Mouse (Mus musculus) hindbrain, embryonic 11.5 days (tissue): ENCODE data around the gene Gm19345. TPM values are rescaled to one million over a fixed set of nuclear protein-coding genes. Genes with fewer than 3 reads are reported as not detected.

ENCODE experiments used
- ATAC-seq: fragments of 200-750 bp; cut with Nextera tagmentation; 2 replicates; pipeline ENCODE4 v1.8.0; 2017; ENCODE audit warnings: mild to moderate bottlenecking, moderate TSS enrichment, moderate library complexity; ENCODE audit not compliant: low FRiP score
- DNase-seq: peaks from one replicate; pipeline ENCODE4 v3.0.0-alpha.2; 2015; ENCODE audit warnings: low spot score
- H3K27ac ChIP-seq: fragments of 300-500 bp; sonication (generic); 2 replicates; pipeline ENCODE4 v1.5.1; 2014; ENCODE audit warnings: mild to moderate bottlenecking, low read depth, low read length
- H3K27me3 ChIP-seq: fragments of 300-500 bp; sonication (generic); 2 replicates; pipeline ENCODE4 v1.6.1; 2014; ENCODE audit warnings: mild to moderate bottlenecking, low read length, moderate library complexity, mixed read lengths; ENCODE audit not compliant: control insufficient read depth, insufficient read depth
- H3K36me3 ChIP-seq: fragments of 300-500 bp; sonication (generic); 2 replicates; pipeline ENCODE4 v1.6.1; 2014; ENCODE audit warnings: mild to moderate bottlenecking, low read length, moderate library complexity, mixed read lengths; ENCODE audit not compliant: control insufficient read depth, insufficient read depth
- H3K4me1 ChIP-seq: fragments of 300-500 bp; sonication (generic); replicated peaks from 2 replicates; pipeline ENCODE4 v1.6.1; 2014; ENCODE audit warnings: low read length, mixed read lengths; ENCODE audit not compliant: control insufficient read depth, insufficient read depth
- H3K4me2 ChIP-seq: fragments of 300-500 bp; sonication (generic); replicated peaks from 2 replicates; pipeline ENCODE4 v1.6.1; 2014; ENCODE audit warnings: mild to moderate bottlenecking, low read depth, low read length
- H3K4me3 ChIP-seq: fragments of 300-500 bp; sonication (generic); 2 replicates; pipeline ENCODE4 v1.5.1; 2014; ENCODE audit warnings: low read depth, low read length
- H3K9ac ChIP-seq: fragments of 300-500 bp; sonication (generic); 2 replicates; pipeline ENCODE4 v1.6.1; 2014; ENCODE audit warnings: low read depth, low read length
- H3K9me3 ChIP-seq: fragments of 300-500 bp; sonication (generic); 2 replicates; pipeline ENCODE4 v1.6.1; 2016; ENCODE audit warnings: low read length; ENCODE audit not compliant: control insufficient read depth
- WGBS: fragments of 180-500 bp; shearing (Covaris S2); extraction: QIAGEN DNeasy Blood & Tissue Kit; methylation state at CpG from one replicate; pipeline ENCODE4 v1.1.7; 2014; 5-methylcytosine and 5-hydroxymethylcytosine counted together
- polyA plus RNA-seq: library from polyadenylated mRNA; unstranded; fragments of >200 nt; fragmentation: Nextera tagmentation; extraction: Ambion mirVana; gene quantifications from 2 replicates; pipeline ENCODE4 v1.2.1, GENCODE M21; 2014

Gm19345 gene
- polyA plus RNA-seq, 1 experiment from 2014 or later: 0.17 TPM

GRCm38 (mm10) chr7:19871943-19872601 lies 20.3 kb downstream of the Gm19345 start:
- Histone ChIP-seq H3K36me3 (no peaks in the 10 kb centered on the region), H3K4me2 (no peak overlapping the region), H3K4me3 (no peak overlapping the region), H3K9me3 (no peaks in the 10 kb centered on the region), H3K9ac (no peak overlapping the region), H3K27ac (no peak overlapping the region), H3K4me1 (no peaks in the 10 kb centered on the region), H3K27me3 (no peaks in the 10 kb centered on the region)
- ATAC-seq (no peak), DNase-seq (no peak)
- WGBS: 48% methylated on average over 5 of the region's 5 CpGs

- ATAC-seq: peak; percentile 28; the same call in 1 of the 2 replicates
- WGBS: 55% methylated on average over 13 of the region's 13 CpGs
- no peak overlapping the region for H3K27ac ChIP-seq
Measured at GRCm38 (mm10) chr7:19875948-19876682, 24.3 kb downstream of the Gm19345 start.

GRCm38 (mm10) chr7:19876781-19877425 lies 25.1 kb downstream of the Gm19345 start:
- no peak overlapping the region for H3K4me2 ChIP-seq
- no peak overlapping the region for H3K27ac ChIP-seq
- H3K9ac ChIP-seq: no peak overlapping the region
- H3K4me1 ChIP-seq: no peaks in the 10 kb centered on the region
- H3K4me3 ChIP-seq: no peak overlapping the region
- no peaks in the 10 kb centered on the region for H3K27me3 ChIP-seq
- ATAC-seq: 0 out of 2 replicates have a peak, but pooled peaks have one; percentile 36
- no peak for DNase-seq
- WGBS: 53% methylated on average over 14 of the region's 14 CpGs
- H3K36me3 ChIP-seq: no peaks in the 10 kb centered on the region
- H3K9me3 ChIP-seq: no peaks in the 10 kb centered on the region

More at GRCm38 (mm10) chr7:19875948-19876682, 24.3 kb downstream of the Gm19345 start:
- H3K4me3 ChIP-seq: no peak overlapping the region
- H3K36me3 ChIP-seq: no peaks in the 10 kb centered on the region
- no peaks in the 10 kb centered on the region for H3K27me3 ChIP-seq
- H3K4me2 ChIP-seq: no peak overlapping the region
- DNase-seq: peak; percentile 59
- no peaks in the 10 kb centered on the region for H3K9me3 ChIP-seq
- H3K4me1 ChIP-seq: no peaks in the 10 kb centered on the region
- no peak overlapping the region for H3K9ac ChIP-seq

GRCm38 (mm10) chr7:19880754-19881153 lies 29.0 kb downstream of the Gm19345 start:
- no peaks in the 10 kb centered on the region for H3K4me1 ChIP-seq
- no peak overlapping the region for H3K4me2 ChIP-seq
- H3K9ac ChIP-seq: no peak overlapping the region
- DNase-seq (no peak), ATAC-seq (no peak)
- H3K27ac ChIP-seq: no peak overlapping the region
- H3K36me3 ChIP-seq: no peaks in the 10 kb centered on the region
- WGBS: 79% methylated on average over 8 of the region's 8 CpGs
- no peaks in the 10 kb centered on the region for H3K9me3 ChIP-seq
- no peak overlapping the region for H3K4me3 ChIP-seq
- no peaks in the 10 kb centered on the region for H3K27me3 ChIP-seq

- no peak for ATAC-seq
- no peak for DNase-seq
- Histone ChIP-seq H3K9me3 (no peaks in the 10 kb centered on the region), H3K4me1 (no peaks in the 10 kb centered on the region), H3K4me2 (no peak within 1 kb of the TSS), H3K9ac (no peak within 1 kb of the TSS), H3K27me3 (no peaks in the 10 kb centered on the region), H3K4me3 (no peak within 1 kb of the TSS), H3K27ac (no peak within 1 kb of the TSS), H3K36me3 (no peaks in the 10 kb centered on the region)
- 72% methylated on average over 7 of the region's 7 CpGs for WGBS
Measured at GRCm38 (mm10) chr7:19887849-19888248, 36.0 kb downstream of the Gm19345 start, which contains the start of gene Ceacam19. TSS of gene Ceacam19 (minus strand) at chr7:19887965.

GRCm38 (mm10) chr7:19889881-19890280 lies 38.1 kb downstream of the Gm19345 start:
- H3K4me3 ChIP-seq: no peak overlapping the region
- H3K4me2 ChIP-seq: no peak overlapping the region
- no peaks in the 10 kb centered on the region for H3K36me3 ChIP-seq
- 52% methylated on average over 8 of the region's 8 CpGs for WGBS
- no peak overlapping the region for H3K27ac ChIP-seq
- peak; percentile 49 for DNase-seq
- ATAC-seq: no peak
- no peaks in the 10 kb centered on the region for H3K27me3 ChIP-seq
- no peak overlapping the region for H3K9ac ChIP-seq
- no peaks in the 10 kb centered on the region for H3K9me3 ChIP-seq
- H3K4me1 ChIP-seq: no peaks in the 10 kb centered on the region

Other genes with a start within 250 kb of the Gm19345 start
- gene Clasrp, start 247.5 kb upstream of the Gm19345 start, polyA plus RNA-seq: 49.8 and 50.5 TPM in 2 replicates
- gene Relb, start 222.6 kb upstream of the Gm19345 start, polyA plus RNA-seq: 3.7 and 3.9 TPM in 2 replicates
- gene Clptm1, start 187.0 kb upstream of the Gm19345 start, polyA plus RNA-seq: 86.2 and 94.4 TPM in 2 replicates
- gene Apoc2, start 174.1 kb upstream of the Gm19345 start, polyA plus RNA-seq: 0.33 TPM in 1 of 2 replicates, not detected in the other
- not detected in 2 replicates for gene Gm44805, start 170.6 kb upstream of the Gm19345 start, polyA plus RNA-seq
- gene Apoc4, start 170.5 kb upstream of the Gm19345 start, polyA plus RNA-seq: not detected in 2 replicates
- 3.0 and 3.4 TPM in 2 replicates for gene Apoc1, start 159.3 kb upstream of the Gm19345 start, polyA plus RNA-seq
- gene Apoe, start 152.8 kb upstream of the Gm19345 start, polyA plus RNA-seq: 192 and 221 TPM in 2 replicates
- gene Tomm40, start 136.6 kb upstream of the Gm19345 start, polyA plus RNA-seq: 113 and 129 TPM in 2 replicates
- gene Nectin2, start 101.5 kb upstream of the Gm19345 start, polyA plus RNA-seq: 52.5 and 60.3 TPM in 2 replicates
- gene Bcam, start 81.0 kb upstream of the Gm19345 start, polyA plus RNA-seq: 20.6 and 22.1 TPM in 2 replicates
- 0.59 and 0.63 TPM in 2 replicates for gene Cblc, start 55.2 kb upstream of the Gm19345 start, polyA plus RNA-seq
- 0.26 and 0.33 TPM in 2 replicates for gene Bcl3, start 29.2 kb upstream of the Gm19345 start, polyA plus RNA-seq
- not detected in 2 replicates for gene Ceacam16, start 9.3 kb downstream of the Gm19345 start, polyA plus RNA-seq
- not detected in 2 replicates for gene Ceacam19, start 36.0 kb downstream of the Gm19345 start, polyA plus RNA-seq
- 2.8 and 3.1 TPM in 2 replicates for gene Pvr, start 69.2 kb downstream of the Gm19345 start, polyA plus RNA-seq
- 0.15 TPM in 1 of 2 replicates, not detected in the other for gene Igsf23, start 98.8 kb downstream of the Gm19345 start, polyA plus RNA-seq
- not detected in 2 replicates for gene Ceacam20, start 113.4 kb downstream of the Gm19345 start, polyA plus RNA-seq
- not detected in 2 replicates for gene Nlrp9b, start 139.5 kb downstream of the Gm19345 start, polyA plus RNA-seq
- not detected in 2 replicates for gene Vmn1r91, start 247.7 kb downstream of the Gm19345 start, polyA plus RNA-seq